Mouse (Mus musculus) cerebellum, adult 11-12 months (tissue): ENCODE results near the gene Vwa7.
"Not testable (repeated sequence)": the region's sequence is repeated elsewhere in the genome, so short reads cannot be mapped to it uniquely, and the experiment has no call there.

Source experiments
- DNase-seq: peaks from one replicate; pipeline ENCODE4 v3.0.0; 2022

Gene Vwa7

GRCm38 (mm10) chr17:35022541-35023060 is 6.2 kb downstream of the Vwa7 start:
- no peak for DNase-seq

- no peak for DNase-seq
Observed at GRCm38 (mm10) chr17:35023221-35023620, 6.8 kb downstream of the Vwa7 start.

GRCm38 (mm10) chr17:35023756-35024155 is 7.4 kb downstream of the Vwa7 start:
- no peak for DNase-seq

- DNase-seq, result no peak
Observed at GRCm38 (mm10) chr17:35024261-35024660, 7.9 kb downstream of the Vwa7 start.

GRCm38 (mm10) chr17:35024691-35025488 is 8.5 kb downstream of the Vwa7 start:
- DNase-seq, result no peak

- DNase-seq, result no peak
Observed at GRCm38 (mm10) chr17:35026206-35026605, 9.8 kb downstream of the Vwa7 start.

GRCm38 (mm10) chr17:35027277-35028068 is 11.1 kb downstream of the Vwa7 start, which contains the start of gene Sapcd1:
Gene Sapcd1 (minus strand): TSS chr17:35028016.
- DNase-seq, result peak; percentile 49

GRCm38 (mm10) chr17:35028315-35028714 is 11.9 kb downstream of the Vwa7 start:
- no peak for DNase-seq

- no peak for DNase-seq
Observed at GRCm38 (mm10) chr17:35029691-35030532, 13.5 kb downstream of the Vwa7 start.

GRCm38 (mm10) chr17:35031272-35031671 is 14.9 kb downstream of the Vwa7 start:
- DNase-seq, result no peak

- no peak for DNase-seq
Observed at GRCm38 (mm10) chr17:35031880-35032279, 15.5 kb downstream of the Vwa7 start.

GRCm38 (mm10) chr17:35032323-35032870 is 16.0 kb downstream of the Vwa7 start:
- DNase-seq, result no peak

- DNase-seq, result not testable (repeated sequence)
Observed at GRCm38 (mm10) chr17:35033703-35034102, 17.3 kb downstream of the Vwa7 start.

GRCm38 (mm10) chr17:35034896-35035295 is 18.5 kb downstream of the Vwa7 start:
- no peak for DNase-seq

- no peak for DNase-seq
Observed at GRCm38 (mm10) chr17:35039121-35039873, 22.9 kb downstream of the Vwa7 start.

GRCm38 (mm10) chr17:35043794-35044193 is 27.4 kb downstream of the Vwa7 start:
- no peak for DNase-seq

GRCm38 (mm10) chr17:35044904-35045806 is 28.8 kb downstream of the Vwa7 start:
- DNase-seq, result no peak

- no peak for DNase-seq
Observed at GRCm38 (mm10) chr17:35045807-35046680, 29.7 kb downstream of the Vwa7 start.

- peak; percentile 97 for DNase-seq
Observed at GRCm38 (mm10) chr17:35046681-35047455, 30.5 kb downstream of the Vwa7 start, which contains the start of gene Msh5. Gene Msh5 (minus strand): TSS chr17:35046745.
